Mouse (Mus musculus) lung, postnatal 10 days (tissue): ENCODE data around the gene Krtap4-1.

Source experiments
- DNase-seq: peaks from one replicate; pipeline ENCODE4 v3.0.0; 2021

The Krtap4-1 gene

DNA sequence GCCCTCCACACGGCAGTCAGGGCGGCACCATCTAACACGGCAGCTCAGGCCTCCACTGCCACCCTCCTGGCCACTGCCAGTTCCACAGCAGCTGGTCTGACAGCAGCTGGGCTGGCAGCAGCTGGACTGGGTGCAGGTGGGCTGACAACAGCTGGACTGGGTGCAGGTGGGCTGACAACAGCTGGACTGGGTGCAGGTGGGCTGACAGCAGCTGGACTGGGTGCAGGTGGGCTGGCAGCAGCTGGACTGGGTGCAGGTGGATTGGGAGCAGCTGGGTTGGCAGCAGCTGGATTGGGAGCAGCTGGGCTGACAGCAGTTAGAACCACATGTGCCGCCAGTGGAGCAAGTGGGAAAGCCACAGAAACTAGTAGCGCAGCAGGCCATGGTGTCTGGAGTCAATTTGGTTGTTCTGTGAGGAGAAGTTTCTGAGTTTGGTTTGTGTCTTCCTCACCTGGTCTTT lies 44.8 kb downstream of the Krtap4-1 start, which contains the start of gene Krtap1-4:
Gene Krtap1-4 (minus strand): TSS at position 410 of the 460 bp plus-strand sequence.
- DNase-seq = no peak

DNA sequence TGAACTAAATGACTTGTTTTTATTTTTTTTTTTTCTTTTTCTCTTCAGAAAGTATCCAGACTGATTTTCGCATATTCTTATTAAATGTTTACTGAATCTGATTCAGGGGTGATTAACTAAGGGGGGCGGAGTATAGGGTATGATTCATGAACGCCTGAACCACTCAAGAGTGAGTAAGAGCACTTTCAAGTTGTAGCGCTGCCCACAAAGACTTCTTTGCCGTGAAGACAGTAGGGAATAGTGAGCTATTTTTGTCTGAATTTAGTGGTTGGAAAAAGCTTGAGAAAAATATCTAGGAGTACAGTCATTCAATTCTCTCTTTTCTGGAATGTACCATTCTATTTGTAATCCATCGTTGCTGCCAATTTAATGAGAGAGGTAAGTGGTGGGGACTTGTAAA lies 46.5 kb downstream of the Krtap4-1 start:
- DNase-seq = no peak

DNA sequence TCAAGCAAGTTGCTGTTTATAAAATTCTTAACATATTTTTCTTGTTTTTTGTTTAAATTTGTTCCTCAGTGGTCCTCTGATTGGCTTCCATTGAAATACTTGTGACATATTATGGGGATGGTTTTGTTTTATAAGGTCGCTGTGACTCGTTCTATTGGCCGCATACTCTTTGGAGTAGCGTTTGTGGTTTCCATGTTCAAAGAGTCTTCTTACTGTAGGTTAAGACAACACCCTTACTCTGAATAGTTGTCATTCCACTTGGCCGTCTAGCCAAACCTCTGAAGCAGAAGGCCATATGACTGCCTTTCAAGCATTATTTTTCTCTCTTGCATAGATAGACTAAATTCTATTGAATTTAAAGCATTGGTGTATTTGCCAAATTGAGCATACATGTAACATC lies 47.0 kb downstream of the Krtap4-1 start:
- no peak for DNase-seq

DNA sequence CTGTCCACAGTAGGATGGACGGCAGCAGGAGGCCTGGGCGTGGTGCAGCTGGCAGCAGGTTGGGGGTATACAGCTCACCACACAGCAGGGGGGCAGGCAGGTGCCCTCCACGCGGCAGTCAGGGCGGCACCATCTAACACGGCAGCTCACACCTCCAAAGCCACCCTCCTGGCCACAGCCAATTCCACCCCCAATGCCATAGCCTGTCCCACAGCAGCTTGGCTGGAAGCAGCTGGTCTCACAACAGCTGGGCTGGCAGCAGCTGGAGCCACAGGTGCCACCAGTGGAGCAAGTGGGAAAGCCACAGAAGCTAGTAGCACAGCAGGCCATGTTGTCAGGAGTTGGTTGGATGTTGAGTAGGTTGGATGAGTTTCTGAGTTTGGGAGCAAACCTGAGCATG lies 47.4 kb downstream of the Krtap4-1 start, which contains the start of gene Krtap1-5:
Gene Krtap1-5 (minus strand): TSS at position 381 of the 400 bp plus-strand sequence.
- no peak for DNase-seq
